ENCODE assay signal across 11 mouse cellular contexts in the genomic region with DNA sequence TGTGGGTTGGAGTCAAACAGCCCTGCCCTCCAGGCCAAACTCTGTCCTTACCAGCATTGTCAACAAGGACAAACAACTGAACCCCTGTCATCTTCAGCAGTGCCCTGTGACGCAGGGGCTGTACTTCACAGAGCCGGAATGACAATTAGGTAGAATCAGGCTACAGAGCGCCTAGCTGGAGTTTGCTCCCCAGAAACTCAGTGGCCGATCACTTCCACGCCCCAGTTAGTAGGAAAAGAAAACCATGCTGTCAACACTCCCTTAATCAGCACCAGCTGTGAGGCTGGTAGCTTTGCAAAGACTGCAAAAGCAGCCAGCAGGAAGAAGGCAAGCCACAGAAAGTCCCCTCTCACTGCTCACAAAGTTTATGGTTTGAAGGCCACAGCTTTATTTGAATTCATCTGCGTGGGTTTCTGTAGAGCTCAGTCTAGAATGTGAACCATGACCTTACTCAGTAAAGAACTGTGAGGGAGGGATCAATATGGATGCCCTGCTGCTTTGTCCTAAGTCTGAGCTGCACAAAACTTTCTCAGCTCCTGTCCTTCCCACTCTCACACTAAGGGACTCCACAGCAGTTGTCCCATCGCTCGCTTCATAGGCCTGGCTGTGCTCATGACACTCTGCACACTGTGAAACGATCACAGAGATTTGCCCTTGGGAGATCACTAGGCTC. TPM values are rescaled to one million over a fixed set of nuclear protein-coding genes. Genes with fewer than 3 reads are reported as not detected.
DNase-seq lines count a peak whose midpoint lies in the region; ATAC-seq and TF ChIP-seq lines count a peak whose summit lies in the region.
"Had no signal": no experiment of that assay in that cellular context is flagged by ENCODE, and none has a peak within 500 bp of the region (broad histone marks: within the 10 kb centered on the region; RNA-seq: fewer than 3 reads in every experiment).

No protein-coding gene starts in this region.

- peak overlapping the region; percentile 77 for H3K27ac ChIP-seq in gastrocnemius, adult 2 months
- H3K27ac ChIP-seq in lung, postnatal 0 days (ENCODE audit: low read length): no peak overlapping the region
- peak overlapping the region; percentile 70 for H3K27ac ChIP-seq in embryonic facial prominence, embryonic 15.5 days (replicated peaks)

- peak; percentile 41 for DNase-seq in gastrocnemius, adult 2 months
- no peak for DNase-seq in gastrocnemius, postnatal 14 days
- peak; percentile 11 for DNase-seq in lung, postnatal 14 days
- DNase-seq in lung, postnatal 0 days (ENCODE audit: low spot score): no peak
- peak; percentile 67 for DNase-seq in mesoderm, embryonic 11.5 days (ENCODE audit: low read depth, low spot score)
- DNase-seq in thymus, postnatal 0 days (ENCODE audit: low spot score): no peak
- no peak for DNase-seq in left cerebral cortex, postnatal 10 days (ENCODE audit: extremely low spot score in 1 of 2, low spot score in 2 of 2)

- H3K27me3 ChIP-seq in lung, postnatal 0 days (replicated peaks; ENCODE audit: insufficient read depth, low read length): no peaks in the 10 kb centered on the region
- peaks cover 9% of the 10 kb centered on the region for H3K27me3 ChIP-seq in embryonic facial prominence, embryonic 15.5 days
- H3K27me3 ChIP-seq: megakaryocyte, embryonic 14.5 days had no signal

- TF ChIP-seq CTCF in gastrocnemius, adult 2 months (IDR thresholded peaks at IDR 0.05): no peak
- TF ChIP-seq CTCF in lung, postnatal 0 days (IDR thresholded peaks at IDR 0.05): no peak

- H3K36me3 ChIP-seq in lung, postnatal 0 days (ENCODE audit: insufficient read depth, low read length): no peaks in the 10 kb centered on the region
- H3K36me3 ChIP-seq in embryonic facial prominence, embryonic 15.5 days: no peaks in the 10 kb centered on the region

- no peaks in the 10 kb centered on the region for H3K4me1 ChIP-seq in lung, postnatal 0 days (ENCODE audit: insufficient read depth, low read depth, low read length)
- peaks cover 9% of the 10 kb centered on the region for H3K4me1 ChIP-seq in embryonic facial prominence, embryonic 15.5 days
- H3K4me1 ChIP-seq: megakaryocyte, embryonic 14.5 days had no signal

- ATAC-seq in lung, postnatal 0 days: no peak; the same call in 1 of the 2 replicates
- peak; percentile 57; the same call in 1 of the 2 replicates for ATAC-seq in embryonic facial prominence, embryonic 15.5 days (ENCODE audit: insufficient number of reproducible peaks, low FRiP score, low TSS enrichment, low read depth)

- H3K9me3 ChIP-seq in lung, postnatal 0 days (ENCODE audit: low read length): no peaks in the 10 kb centered on the region
- H3K9me3 ChIP-seq in embryonic facial prominence, embryonic 15.5 days (replicated peaks): no peaks in the 10 kb centered on the region

- no peak for TF ChIP-seq EP300 in lung, postnatal 0 days (IDR thresholded peaks at IDR 0.05)

- no peak overlapping the region for H3K4me2 ChIP-seq in lung, postnatal 0 days (replicated peaks; ENCODE audit: low read depth, low read length)
- H3K4me2 ChIP-seq in embryonic facial prominence, embryonic 15.5 days (replicated peaks): no peak overlapping the region

- no peak overlapping the region for H3K9ac ChIP-seq in lung, postnatal 0 days (replicated peaks; ENCODE audit: low read depth)
- H3K9ac ChIP-seq in embryonic facial prominence, embryonic 15.5 days: no peak overlapping the region

- H3K4me3 ChIP-seq in gastrocnemius, adult 2 months: no peak overlapping the region
- no peak overlapping the region for H3K4me3 ChIP-seq in lung, postnatal 0 days (ENCODE audit: low read depth, low read length)
- H3K4me3 ChIP-seq in embryonic facial prominence, embryonic 15.5 days (replicated peaks): no peak overlapping the region
- H3K4me3 ChIP-seq: megakaryocyte, embryonic 14.5 days had no signal

- 49% methylated on average over 9 of the region's 9 CpGs for WGBS in lung, postnatal 0 days
- WGBS in embryonic facial prominence, embryonic 15.5 days: 24% methylated on average over 9 of the region's 9 CpGs

- intact Hi-C loops in gastrocnemius, adult 2 months (cut with DNase I): no loop called here
- intact Hi-C loops in gastrocnemius, postnatal 14 days (cut with DNase I; ENCODE audit: low total_unique reads): no loop called here
- intact Hi-C loops in left cerebral cortex, postnatal 10 days (cut with DNase I): no loop called here

RNA-seq across cellular contexts. Expression of a gene that starts 26.6 kb away (rescaled TPM):
- total RNA-seq in gastrocnemius, adult 2 months (2021): 1 to 10 TPM; 1.1 to 1.9 TPM
- total RNA-seq in gastrocnemius, postnatal 14 days (2021): 1 to 10 TPM; 4.6 to 5.3 TPM
- polyA plus RNA-seq in lung, postnatal 0 days (2015; fragmentation: Nextera tagmentation; extraction: Ambion mirVana): 1.3 and 1.5 TPM in 2 replicates
- 32.1 and 37.0 TPM in 2 replicates for polyA plus RNA-seq in embryonic facial prominence, embryonic 15.5 days (2015; fragmentation: Nextera tagmentation; extraction: Ambion mirVana)
- polyA plus RNA-seq in thymus, postnatal 0 days (2015; fragmentation: Nextera tagmentation; extraction: Ambion mirVana): 1.9 and 2.5 TPM in 2 replicates
- 1 to 10 TPM; 7.1 to 7.5 TPM for total RNA-seq in left cerebral cortex, postnatal 10 days (2021)
- total RNA-seq: ES-E14 had no signal

RNA-seq across cellular contexts. Expression of a gene that starts 44.1 kb away (rescaled TPM):
- not detected for total RNA-seq in gastrocnemius, adult 2 months (2021)
- not detected for total RNA-seq in gastrocnemius, postnatal 14 days (2021)
- polyA plus RNA-seq in lung, postnatal 0 days (2015; fragmentation: Nextera tagmentation; extraction: Ambion mirVana): 0.07 TPM in 1 of 2 replicates, not detected in the other
- polyA plus RNA-seq in embryonic facial prominence, embryonic 15.5 days (2015; fragmentation: Nextera tagmentation; extraction: Ambion mirVana): not detected in 2 replicates
- polyA plus RNA-seq in thymus, postnatal 0 days (2015; fragmentation: Nextera tagmentation; extraction: Ambion mirVana): not detected in 2 replicates
- not detected for total RNA-seq in left cerebral cortex, postnatal 10 days (2021)
- total RNA-seq: ES-E14 had no signal
- polyA plus RNA-seq: small intestine, adult 2 months had no signal

RNA-seq across cellular contexts. Expression of a gene that starts 57.0 kb away (rescaled TPM):
- total RNA-seq in gastrocnemius, adult 2 months (2021): not detected
- not detected for total RNA-seq in gastrocnemius, postnatal 14 days (2021)
- not detected in 2 replicates for polyA plus RNA-seq in lung, postnatal 0 days (2015; fragmentation: Nextera tagmentation; extraction: Ambion mirVana)
- 0.04 TPM in 1 of 2 replicates, not detected in the other for polyA plus RNA-seq in embryonic facial prominence, embryonic 15.5 days (2015; fragmentation: Nextera tagmentation; extraction: Ambion mirVana)
- not detected in 2 replicates for polyA plus RNA-seq in thymus, postnatal 0 days (2015; fragmentation: Nextera tagmentation; extraction: Ambion mirVana)
- total RNA-seq in left cerebral cortex, postnatal 10 days (2021): under 1 TPM in 1 of 2 experiments, not detected in 1; 0.06 TPM
- total RNA-seq: ES-E14 had no signal
- polyA plus RNA-seq: small intestine, adult 2 months had no signal

Comparison
In these comparisons a context has a peak if more than half of its experiments do, and no peak if none do; other contexts are left out.
1. DNase-seq: peak in gastrocnemius, adult 2 months (single experiment), lung, postnatal 14 days (single experiment) and mesoderm, embryonic 11.5 days (single experiment); none in gastrocnemius, postnatal 14 days (single experiment), lung, postnatal 0 days (single experiment), thymus, postnatal 0 days (single experiment) and left cerebral cortex, postnatal 10 days (0 of 2).